Mouse (Mus musculus): ENCODE measurements around the gene Tbc1d10c. TPM values are rescaled to one million over a fixed set of nuclear protein-coding genes. Genes with fewer than 3 reads are reported as not detected.

Tbc1d10c gene
- polyA plus RNA-seq, 1 experiment from 2014 or later = 4.0 TPM

- Histone ChIP-seq H3K9me3 (no peaks in the 10 kb centered on the region), H3K36me3 (peaks cover 8% of the 10 kb centered on the region)
- no peak for ATAC-seq (ENCODE audit: insufficient read depth, low FRiP score, low read depth)
Measured at GRCm38 (mm10) chr19:4134354-4134753, 56.7 kb downstream of the Tbc1d10c start.

More at GRCm38 (mm10) chr19:4134354-4134753, 56.7 kb downstream of the Tbc1d10c start:
- Histone ChIP-seq H3K27me3 (replicated peaks) (no peaks in the 10 kb centered on the region), H3K27ac (no peak overlapping the region), H3K4me3 (replicated peaks) (no peak overlapping the region), H3K9ac (no peak overlapping the region), H3K4me2 (no peak overlapping the region), H3K4me1 (no peaks in the 10 kb centered on the region)
- 81% methylated on average over 4 of the region's 4 CpGs for WGBS

Small RNA genes lying within 50 kb of the gene (microRNA-seq; reads per million reads assigned to microRNA genes)
- not detected for gene Gm26115

Other genes with a start within 250 kb of the Tbc1d10c start
- gene Aldh3b3, start 232.6 kb downstream of the Tbc1d10c start, polyA plus RNA-seq (2015; fragmentation: Nextera tagmentation; extraction: Ambion mirVana) = 0.06 and 0.12 TPM in 2 replicates
- gene Aldh3b2, start 219.0 kb downstream of the Tbc1d10c start, polyA plus RNA-seq (2015; fragmentation: Nextera tagmentation; extraction: Ambion mirVana) = 14.6 and 22.8 TPM in 2 replicates
- 9.2 and 9.8 TPM in 2 replicates for gene Acy3, start 204.7 kb downstream of the Tbc1d10c start, polyA plus RNA-seq (2015; fragmentation: Nextera tagmentation; extraction: Ambion mirVana)
- gene Tbx10, start 198.5 kb downstream of the Tbc1d10c start, polyA plus RNA-seq (2015; fragmentation: Nextera tagmentation; extraction: Ambion mirVana) = 0.21 and 0.31 TPM in 2 replicates
- 32.2 and 33.6 TPM in 2 replicates for gene Nudt8, start 190.7 kb downstream of the Tbc1d10c start, polyA plus RNA-seq (2015; fragmentation: Nextera tagmentation; extraction: Ambion mirVana)
- 3.5 and 3.8 TPM in 2 replicates for gene Gm49405, start 190.7 kb downstream of the Tbc1d10c start, polyA plus RNA-seq (2015; fragmentation: Nextera tagmentation; extraction: Ambion mirVana)
- gene Doc2g, start 188.0 kb downstream of the Tbc1d10c start, polyA plus RNA-seq (2015; fragmentation: Nextera tagmentation; extraction: Ambion mirVana) = 4.0 and 4.5 TPM in 2 replicates
- gene Ndufv1, start 178.5 kb downstream of the Tbc1d10c start, polyA plus RNA-seq (2015; fragmentation: Nextera tagmentation; extraction: Ambion mirVana) = 198 and 218 TPM in 2 replicates
- 711 and 842 TPM in 2 replicates for gene Gstp1, start 153.3 kb downstream of the Tbc1d10c start, polyA plus RNA-seq (2015; fragmentation: Nextera tagmentation; extraction: Ambion mirVana)
- 13.2 and 19.1 TPM in 2 replicates for gene Gstp2, start 145.3 kb downstream of the Tbc1d10c start, polyA plus RNA-seq (2015; fragmentation: Nextera tagmentation; extraction: Ambion mirVana)
- gene Gstp3, start 131.7 kb downstream of the Tbc1d10c start, polyA plus RNA-seq (2015; fragmentation: Nextera tagmentation; extraction: Ambion mirVana) = 3.3 and 7.1 TPM in 2 replicates
- gene Cabp2, start 109.7 kb downstream of the Tbc1d10c start, polyA plus RNA-seq (2015; fragmentation: Nextera tagmentation; extraction: Ambion mirVana) = 3.1 and 3.6 TPM in 2 replicates
- 121 and 130 TPM in 2 replicates for gene Cdk2ap2, start 94.1 kb downstream of the Tbc1d10c start, polyA plus RNA-seq (2015; fragmentation: Nextera tagmentation; extraction: Ambion mirVana)
- gene Pitpnm1, start 91.3 kb downstream of the Tbc1d10c start, polyA plus RNA-seq (2015; fragmentation: Nextera tagmentation; extraction: Ambion mirVana) = 12.9 and 16.2 TPM in 2 replicates
- gene Aip, start 65.4 kb downstream of the Tbc1d10c start, polyA plus RNA-seq (2015; fragmentation: Nextera tagmentation; extraction: Ambion mirVana) = 79.0 and 91.0 TPM in 2 replicates
- gene Gpr152, start 51.5 kb downstream of the Tbc1d10c start, polyA plus RNA-seq (2015; fragmentation: Nextera tagmentation; extraction: Ambion mirVana) = not detected in 2 replicates
- 0.13 and 0.19 TPM in 2 replicates for gene Cabp4, start 47.3 kb downstream of the Tbc1d10c start, polyA plus RNA-seq (2015; fragmentation: Nextera tagmentation; extraction: Ambion mirVana)
- gene Coro1b, start 42.7 kb downstream of the Tbc1d10c start, polyA plus RNA-seq (2015; fragmentation: Nextera tagmentation; extraction: Ambion mirVana) = 164 and 180 TPM in 2 replicates
- gene Ptprcap, start 37.7 kb downstream of the Tbc1d10c start, polyA plus RNA-seq (2015; fragmentation: Nextera tagmentation; extraction: Ambion mirVana) = 6.4 and 7.5 TPM in 2 replicates
- gene Rps6kb2, start 27.9 kb downstream of the Tbc1d10c start, polyA plus RNA-seq (2015; fragmentation: Nextera tagmentation; extraction: Ambion mirVana) = 44.7 and 49.5 TPM in 2 replicates
- 1.5 and 2.0 TPM in 2 replicates for gene Carns1, start 15.8 kb downstream of the Tbc1d10c start, polyA plus RNA-seq (2015; fragmentation: Nextera tagmentation; extraction: Ambion mirVana)
- gene Ppp1ca, start 781 bp upstream of the Tbc1d10c start, polyA plus RNA-seq (2015; fragmentation: Nextera tagmentation; extraction: Ambion mirVana) = 745 and 766 TPM in 2 replicates
- gene Rad9a, start 10.4 kb upstream of the Tbc1d10c start, polyA plus RNA-seq (2015; fragmentation: Nextera tagmentation; extraction: Ambion mirVana) = 25.4 and 27.4 TPM in 2 replicates
- gene Clcf1, start 23.0 kb upstream of the Tbc1d10c start, polyA plus RNA-seq (2015; fragmentation: Nextera tagmentation; extraction: Ambion mirVana) = 5.4 and 6.2 TPM in 2 replicates
- gene AC109138.7, start 23.1 kb upstream of the Tbc1d10c start, polyA plus RNA-seq (2015; fragmentation: Nextera tagmentation; extraction: Ambion mirVana) = not detected in 2 replicates
- 26.7 and 36.4 TPM in 2 replicates for gene Pold4, start 40.6 kb upstream of the Tbc1d10c start, polyA plus RNA-seq (2015; fragmentation: Nextera tagmentation; extraction: Ambion mirVana)
- 27.6 and 32.6 TPM in 2 replicates for gene Ssh3, start 77.9 kb upstream of the Tbc1d10c start, polyA plus RNA-seq (2015; fragmentation: Nextera tagmentation; extraction: Ambion mirVana)
- 9.5 TPM in 2 replicates for gene Ankrd13d, start 91.9 kb upstream of the Tbc1d10c start, polyA plus RNA-seq (2015; fragmentation: Nextera tagmentation; extraction: Ambion mirVana)
- gene Grk2, start 114.9 kb upstream of the Tbc1d10c start, polyA plus RNA-seq (2015; fragmentation: Nextera tagmentation; extraction: Ambion mirVana) = 18.5 and 18.7 TPM in 2 replicates
- gene Kdm2a, start 207.0 kb upstream of the Tbc1d10c start, polyA plus RNA-seq (2015; fragmentation: Nextera tagmentation; extraction: Ambion mirVana) = 37.2 and 44.7 TPM in 2 replicates
- gene Rhod, start 248.1 kb upstream of the Tbc1d10c start, polyA plus RNA-seq (2015; fragmentation: Nextera tagmentation; extraction: Ambion mirVana) = 24.1 and 32.0 TPM in 2 replicates

Measured in stomach, embryonic 15.5 days (tissue).